Mouse (Mus musculus): ENCODE results near the gene Exoc7. TPM values are rescaled to one million over a fixed set of nuclear protein-coding genes. Genes with fewer than 3 reads are reported as not detected.
A peak's percentile ranks its signal among the peaks of the same experiment; 100 is the strongest.
"Not testable (repeated sequence)": the region's sequence is repeated elsewhere in the genome, so short reads cannot be mapped to it uniquely, and the experiment has no call there.

The Exoc7 gene
- polyA plus RNA-seq, 1 experiment from 2014 or later = 79.4 TPM

GRCm38 (mm10) chr11:116290556-116290955, 16.5 kb downstream of the Exoc7 start:
- H3K4me2 ChIP-seq = no peak overlapping the region
- no peak overlapping the region for H3K9ac ChIP-seq
- peaks cover 4% of the 10 kb centered on the region for H3K27me3 ChIP-seq
- peaks cover 82% of the 10 kb centered on the region for H3K36me3 ChIP-seq
- no peaks in the 10 kb centered on the region for H3K4me1 ChIP-seq
- H3K27ac ChIP-seq = no peak overlapping the region
- 80% methylated on average over 8 of the region's 8 CpGs for WGBS
- ATAC-seq (ENCODE audit: insufficient number of reproducible peaks, insufficient read depth, low FRiP score, low TSS enrichment, low read depth) = no peak
- no peaks in the 10 kb centered on the region for H3K9me3 ChIP-seq
- no peak overlapping the region for H3K4me3 ChIP-seq

GRCm38 (mm10) chr11:116287351-116287750, 19.7 kb downstream of the Exoc7 start:
- peaks cover 52% of the 10 kb centered on the region for H3K36me3 ChIP-seq
- H3K27ac ChIP-seq = no peak overlapping the region
- ATAC-seq (ENCODE audit: insufficient number of reproducible peaks, insufficient read depth, low FRiP score, low TSS enrichment, low read depth) = no peak
- H3K27me3 ChIP-seq = peaks cover 36% of the 10 kb centered on the region
- peak overlapping the region; percentile 12; the same call in 1 of the 2 replicates for H3K9ac ChIP-seq
- no peak overlapping the region for H3K4me2 ChIP-seq
- H3K4me1 ChIP-seq = peaks cover 7% of the 10 kb centered on the region
- no peaks in the 10 kb centered on the region for H3K9me3 ChIP-seq
- WGBS = 72% methylated on average over 5 of the region's 5 CpGs
- H3K4me3 ChIP-seq = no peak overlapping the region

DNA sequence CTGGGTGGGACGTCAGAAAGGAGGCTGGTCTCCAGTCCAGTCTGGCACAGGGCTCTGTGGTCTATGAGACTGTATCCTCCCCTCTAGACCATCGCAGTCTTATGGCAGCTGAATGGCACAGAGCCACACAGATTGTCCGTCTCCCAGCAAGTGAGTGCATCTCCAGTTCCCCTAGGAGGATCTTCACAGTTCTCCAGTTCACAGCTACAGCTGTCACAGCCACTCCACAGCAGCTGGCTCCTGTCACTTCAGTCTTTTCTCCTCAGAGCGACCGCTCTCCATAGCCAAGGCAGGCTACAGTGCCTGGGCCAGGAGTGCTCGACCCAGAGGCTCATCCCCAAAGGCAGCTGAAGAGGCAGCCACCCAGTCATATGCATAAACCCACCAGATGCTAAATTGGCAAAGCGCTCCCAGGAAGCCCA, 21.3 kb downstream of the Exoc7 start:
- Histone ChIP-seq H3K27me3 (peaks cover 52% of the 10 kb centered on the region), H3K4me2 (no peak overlapping the region), H3K36me3 (peaks cover 37% of the 10 kb centered on the region), H3K4me3 (no peak overlapping the region), H3K9me3 (no peaks in the 10 kb centered on the region), H3K9ac (no peak overlapping the region), H3K27ac (no peak overlapping the region), H3K4me1 (peaks cover 21% of the 10 kb centered on the region)
- WGBS = 62% methylated on average over 7 of the region's 7 CpGs
- ATAC-seq (ENCODE audit: insufficient number of reproducible peaks, insufficient read depth, low FRiP score, low TSS enrichment, low read depth) = no peak

- peaks cover 21% of the 10 kb centered on the region for H3K4me1 ChIP-seq
- peaks cover 20% of the 10 kb centered on the region for H3K36me3 ChIP-seq
- no peak overlapping the region for H3K27ac ChIP-seq
- no peaks in the 10 kb centered on the region for H3K9me3 ChIP-seq
- peaks cover 65% of the 10 kb centered on the region for H3K27me3 ChIP-seq
- 30% methylated on average over 6 of the region's 6 CpGs for WGBS
- no peak overlapping the region for H3K9ac ChIP-seq
- H3K4me3 ChIP-seq = no peak overlapping the region
- H3K4me2 ChIP-seq = no peak overlapping the region
- ATAC-seq (ENCODE audit: insufficient number of reproducible peaks, insufficient read depth, low FRiP score, low TSS enrichment, low read depth) = no peak
Observed at GRCm38 (mm10) chr11:116283982-116284381, 23.1 kb downstream of the Exoc7 start.

DNA sequence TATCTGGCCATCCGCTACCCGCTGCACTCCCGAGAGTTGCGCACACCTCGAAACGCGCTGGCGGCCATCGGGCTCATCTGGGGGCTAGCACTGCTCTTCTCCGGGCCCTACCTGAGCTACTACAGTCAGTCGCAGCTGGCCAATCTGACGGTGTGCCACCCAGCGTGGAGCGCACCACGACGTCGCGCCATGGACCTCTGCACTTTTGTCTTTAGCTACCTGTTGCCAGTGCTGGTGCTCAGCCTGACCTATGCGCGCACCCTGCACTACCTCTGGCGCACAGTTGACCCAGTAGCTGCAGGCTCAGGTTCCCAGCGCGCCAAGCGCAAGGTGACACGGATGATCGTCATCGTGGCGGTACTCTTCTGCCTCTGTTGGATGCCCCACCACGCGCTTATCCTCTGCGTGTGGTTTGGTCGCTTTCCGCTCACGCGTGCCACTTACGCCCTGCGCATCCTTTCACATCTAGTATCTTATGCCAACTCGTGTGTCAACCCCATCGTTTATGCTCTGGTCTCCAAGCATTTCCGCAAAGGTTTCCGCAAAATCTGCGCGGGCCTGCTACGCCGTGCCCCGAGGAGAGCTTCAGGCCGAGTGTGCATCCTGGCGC, 24.0 kb downstream of the Exoc7 start:
- peak overlapping the region; percentile 9; the same call in 1 of the 2 replicates for H3K4me3 ChIP-seq

GRCm38 (mm10) chr11:116282089-116282488, 24.9 kb downstream of the Exoc7 start:
- H3K4me2 ChIP-seq = peak overlapping the region; percentile 60
- under 1% methylated on average over 11 of the region's 11 CpGs for WGBS
- no peaks in the 10 kb centered on the region for H3K9me3 ChIP-seq
- H3K4me1 ChIP-seq = peaks cover 21% of the 10 kb centered on the region
- no peak overlapping the region for H3K27ac ChIP-seq
- H3K36me3 ChIP-seq = peaks cover under 1% of the 10 kb centered on the region; the same call in 1 of the 2 replicates
- ATAC-seq (ENCODE audit: insufficient number of reproducible peaks, insufficient read depth, low FRiP score, low TSS enrichment, low read depth) = no peak
- peaks cover 65% of the 10 kb centered on the region for H3K27me3 ChIP-seq
- H3K9ac ChIP-seq = no peak overlapping the region
- peak overlapping the region; percentile 37 for H3K4me3 ChIP-seq

More for the DNA sequence above, 24.0 kb downstream of the Exoc7 start:
- Histone ChIP-seq H3K9ac (no peak overlapping the region), H3K4me2 (peak overlapping the region; percentile 14; the same call in 1 of the 2 replicates), H3K4me1 (peaks cover 21% of the 10 kb centered on the region), H3K27me3 (peaks cover 65% of the 10 kb centered on the region), H3K9me3 (no peaks in the 10 kb centered on the region), H3K36me3 (peaks cover 10% of the 10 kb centered on the region), H3K27ac (no peak overlapping the region)
- 10% methylated on average over 48 of the region's 48 CpGs for WGBS
- no peak for ATAC-seq (ENCODE audit: insufficient number of reproducible peaks, insufficient read depth, low FRiP score, low TSS enrichment, low read depth)

DNA sequence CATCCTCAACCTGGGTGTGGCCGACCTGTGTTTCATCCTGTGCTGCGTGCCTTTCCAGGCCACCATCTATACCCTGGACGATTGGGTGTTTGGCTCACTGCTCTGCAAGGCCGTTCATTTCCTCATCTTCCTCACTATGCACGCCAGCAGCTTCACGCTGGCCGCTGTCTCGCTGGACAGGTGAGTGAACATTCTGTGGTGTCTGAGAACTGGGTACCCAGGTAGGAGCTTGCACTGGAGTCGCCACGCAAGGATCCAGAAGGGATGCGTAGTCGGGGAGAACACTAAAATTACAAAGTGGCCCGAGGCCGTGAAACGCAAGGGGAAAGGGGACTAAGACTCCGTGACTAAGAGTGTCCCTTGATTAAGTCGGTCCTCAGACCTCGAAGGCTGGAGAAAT, 25.4 kb downstream of the Exoc7 start:
- Histone ChIP-seq H3K4me3 (peak overlapping the region; percentile 37), H3K4me1 (peaks cover 21% of the 10 kb centered on the region), H3K36me3 (no peaks in the 10 kb centered on the region), H3K9me3 (no peaks in the 10 kb centered on the region), H3K9ac (peak overlapping the region; percentile 51), H3K27ac (no peak overlapping the region), H3K4me2 (peak overlapping the region; percentile 60), H3K27me3 (peaks cover 65% of the 10 kb centered on the region)
- no peak for ATAC-seq (ENCODE audit: insufficient number of reproducible peaks, insufficient read depth, low FRiP score, low TSS enrichment, low read depth)
- 2% methylated on average over 18 of the region's 18 CpGs for WGBS

GRCm38 (mm10) chr11:116280751-116281663, 26.0 kb downstream of the Exoc7 start, which contains the start of gene Galr2:
Gene Galr2 (plus strand): TSS chr11:116280939.
- Histone ChIP-seq H3K4me3 (peak within 1 kb of the TSS; percentile 37), H3K9ac (peak within 1 kb of the TSS; percentile 51), H3K27ac (no peak within 1 kb of the TSS), H3K4me1 (peaks cover 21% of the 10 kb centered on the region), H3K27me3 (peaks cover 65% of the 10 kb centered on the region), H3K4me2 (peak within 1 kb of the TSS; percentile 60), H3K36me3 (no peaks in the 10 kb centered on the region), H3K9me3 (no peaks in the 10 kb centered on the region)
- 6% methylated on average over 48 of the region's 48 CpGs for WGBS
- ATAC-seq (ENCODE audit: insufficient number of reproducible peaks, insufficient read depth, low FRiP score, low TSS enrichment, low read depth) = no peak

GRCm38 (mm10) chr11:116277184-116277583, 29.8 kb downstream of the Exoc7 start:
- H3K4me2 ChIP-seq; H3K4me3 ChIP-seq; H3K27ac ChIP-seq; ATAC-seq (ENCODE audit: insufficient number of reproducible peaks, insufficient read depth, low FRiP score, low TSS enrichment, low read depth); H3K36me3 ChIP-seq; H3K9me3 ChIP-seq; H3K9ac ChIP-seq: not testable (repeated sequence)
- Histone ChIP-seq H3K4me1 (peaks cover 29% of the 10 kb centered on the region), H3K27me3 (peaks cover 27% of the 10 kb centered on the region)
- 94% methylated on average over 1 of the region's 1 CpGs for WGBS

DNA sequence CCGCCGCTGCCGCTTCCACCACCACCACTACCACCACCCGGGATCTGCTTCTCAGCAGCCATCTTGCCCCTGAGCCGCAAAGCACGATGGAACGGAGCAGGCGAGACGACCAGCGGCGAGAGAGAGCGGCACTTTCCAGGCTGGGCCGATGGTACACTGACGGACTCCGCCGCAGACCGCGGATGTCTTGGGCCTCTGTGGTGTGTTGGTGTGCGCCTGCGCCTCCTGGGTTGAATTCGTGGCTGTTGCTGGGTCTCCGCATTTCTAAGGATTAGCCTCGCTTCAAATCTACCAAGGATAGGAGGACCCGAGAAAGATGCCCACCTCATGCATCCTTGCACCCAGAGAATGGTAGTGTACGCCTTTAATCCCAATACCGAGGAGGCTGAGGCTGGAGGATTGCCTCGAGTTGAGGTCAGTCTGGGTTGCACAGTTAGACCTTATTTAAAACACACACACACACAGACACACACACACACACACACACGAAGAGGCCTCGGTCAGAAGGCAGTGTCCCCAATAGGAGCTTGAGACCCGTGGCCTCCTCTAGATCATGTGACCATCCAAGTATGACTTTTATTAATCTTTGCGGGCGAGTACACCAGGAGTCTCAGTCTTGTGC, 32.9 kb downstream of the Exoc7 start, which contains the start of gene Srp68:
Srp68 (minus strand) TSS at position 173 of the 622 bp plus-strand sequence.
- H3K27ac ChIP-seq = peak within 1 kb of the TSS; percentile 91
- no peaks in the 10 kb centered on the region for H3K9me3 ChIP-seq
- no peaks in the 10 kb centered on the region for H3K27me3 ChIP-seq
- peak; percentile 97 for ATAC-seq (ENCODE audit: insufficient number of reproducible peaks, insufficient read depth, low FRiP score, low TSS enrichment, low read depth)
- H3K4me3 ChIP-seq = peak within 1 kb of the TSS; percentile 99
- peaks cover 34% of the 10 kb centered on the region for H3K4me1 ChIP-seq
- H3K36me3 ChIP-seq = peaks cover 27% of the 10 kb centered on the region
- whole genome bisulfite sequencing = 3% methylated on average over 32 of the region's 32 CpGs
- peak within 1 kb of the TSS; percentile 65 for H3K4me2 ChIP-seq
- peak within 1 kb of the TSS; percentile 98 for H3K9ac ChIP-seq

DNA sequence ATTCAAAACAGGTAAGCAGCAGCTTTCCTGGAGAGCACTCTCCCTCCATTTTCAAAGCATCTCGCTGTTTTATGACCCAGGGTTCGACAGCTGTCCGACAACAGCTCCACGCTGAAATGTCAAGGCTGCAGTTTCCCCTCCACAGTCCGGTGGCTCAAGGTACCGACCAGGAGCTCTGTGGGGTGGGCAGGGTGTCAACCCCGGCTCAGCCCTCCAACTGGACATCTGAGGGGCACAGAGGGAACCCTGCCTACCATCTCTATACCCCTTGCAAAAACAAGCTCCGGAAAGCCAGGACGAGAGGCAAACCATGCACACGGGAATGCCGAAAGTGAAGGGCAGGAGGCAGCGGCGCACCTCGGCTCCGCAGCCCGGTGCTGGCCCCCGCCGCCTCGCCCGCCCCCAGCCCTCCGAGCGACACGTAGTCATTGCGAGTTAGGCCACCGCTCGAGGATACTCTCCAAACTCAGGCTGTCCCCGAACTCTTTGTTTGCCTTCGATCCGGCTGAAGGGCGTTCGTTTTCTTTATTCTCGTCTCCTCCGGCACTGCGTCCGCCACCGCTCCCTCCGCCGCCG, 33.5 kb downstream of the Exoc7 start:
- under 1% methylated on average over 39 of the region's 39 CpGs for WGBS
- peak overlapping the region; percentile 65 for H3K4me2 ChIP-seq
- peak overlapping the region; percentile 99 for H3K4me3 ChIP-seq
- H3K36me3 ChIP-seq = peaks cover 33% of the 10 kb centered on the region
- no peaks in the 10 kb centered on the region for H3K9me3 ChIP-seq
- H3K9ac ChIP-seq = peak overlapping the region; percentile 98
- no peaks in the 10 kb centered on the region for H3K27me3 ChIP-seq
- H3K4me1 ChIP-seq = peaks cover 34% of the 10 kb centered on the region
- peak overlapping the region; percentile 91 for H3K27ac ChIP-seq
- peak; percentile 44; the same call in 1 of the 2 replicates for ATAC-seq (ENCODE audit: insufficient number of reproducible peaks, insufficient read depth, low FRiP score, low TSS enrichment, low read depth)
